Mouse (Mus musculus) heart, adult 11 months (tissue): ENCODE measurements around the gene Gm3642.
"Not testable (repeated sequence)": the region's sequence is repeated elsewhere in the genome, so short reads cannot be mapped to it uniquely, and the experiment has no call there.

Experiments used
- DNase-seq: peaks from one replicate; pipeline ENCODE4 v3.0.0; 2022

Gene Gm3642

GRCm38 (mm10) chr14:6840211-6840610 is at the start of gene Gm3642:
TSS of gene Gm3642 (minus strand) at chr14:6840311.
- not testable (repeated sequence) for DNase-seq

DNA sequence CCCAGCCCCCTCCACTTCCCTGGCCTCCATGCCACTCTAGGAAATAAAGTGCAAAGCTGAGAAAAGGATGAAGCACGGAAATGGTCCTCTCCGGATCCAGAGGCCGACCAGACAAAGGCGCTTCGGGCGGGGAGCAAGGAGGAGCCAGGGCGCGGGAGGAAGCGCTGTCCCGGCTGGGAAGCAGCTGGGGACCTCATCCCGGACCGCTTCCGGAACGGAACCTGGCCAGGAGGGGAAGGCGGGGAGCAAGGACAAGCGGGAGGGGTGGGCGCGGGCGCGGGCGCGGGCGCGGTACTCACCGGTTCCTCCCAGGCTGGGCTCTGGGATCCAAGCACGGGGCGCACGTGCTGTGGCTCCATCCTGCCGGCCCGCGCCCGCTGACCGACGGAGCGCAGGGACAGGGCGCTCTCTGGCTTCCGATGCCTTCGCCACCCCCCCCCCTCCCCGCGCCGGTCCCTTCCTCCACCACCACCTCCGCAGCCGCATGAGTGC is 49.5 kb upstream of the Gm3642 start, which contains the start of gene Gm3667:
Gm3667 (minus strand) TSS at position 442 of the 492 bp plus-strand sequence.
- DNase-seq = peak; percentile 96

DNA sequence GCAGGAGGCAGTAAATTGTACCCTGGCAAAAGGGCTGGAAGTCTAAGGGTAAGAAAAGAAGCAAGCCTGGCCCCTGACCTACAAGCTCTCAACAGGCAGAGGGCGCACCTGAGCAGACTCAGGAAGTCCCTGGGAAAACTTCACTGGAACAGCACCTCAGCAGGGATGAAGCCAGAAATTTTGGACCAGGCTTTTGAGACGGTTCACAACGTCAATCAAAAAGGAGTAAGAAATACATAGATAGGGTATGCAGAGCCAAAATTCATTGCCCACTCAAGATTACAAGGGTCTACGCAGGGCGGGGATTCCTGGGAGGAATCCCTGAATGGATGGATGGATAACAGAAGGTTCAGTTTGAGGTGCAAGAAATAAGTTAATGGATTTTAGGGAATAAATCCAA is 48.7 kb upstream of the Gm3642 start:
- peak; percentile 94 for DNase-seq

- DNase-seq = not testable (repeated sequence)
These were observed 16.8 kb downstream of the Gm3642 start for GRCm38 (mm10) chr14:6823297-6823696.
